Comparison of ENCODE assay signal across 17 mouse cellular contexts in the genomic region with DNA sequence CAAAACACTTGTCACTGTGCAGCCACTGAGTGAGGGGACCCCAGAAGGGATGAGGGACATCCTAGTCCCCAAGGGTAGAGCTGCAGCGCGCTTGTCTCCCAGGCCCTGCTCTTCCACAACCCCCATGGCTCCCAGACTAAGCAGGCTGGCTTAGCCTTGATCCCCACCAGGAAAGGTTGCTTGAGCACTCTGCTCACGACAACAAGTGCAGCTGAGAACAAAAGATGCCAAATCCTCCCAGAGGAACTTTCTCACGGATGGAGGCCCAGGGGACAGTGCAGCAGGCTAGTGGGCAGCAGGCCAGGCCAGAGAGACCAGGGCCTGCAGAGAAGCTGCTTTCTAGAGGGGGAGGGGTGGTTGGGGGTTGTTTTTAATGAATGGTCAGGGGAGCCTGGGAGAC. TPM values are rescaled to one million over a fixed set of nuclear protein-coding genes. Genes with fewer than 3 reads are reported as not detected.
DNase-seq lines count a peak whose midpoint lies in the region; ATAC-seq and TF ChIP-seq lines count a peak whose summit lies in the region.
"Had no signal": no experiment of that assay in that cellular context is flagged by ENCODE, and none has a peak within 500 bp of the region (broad histone marks: within the 10 kb centered on the region; RNA-seq: fewer than 3 reads in every experiment).

No protein-coding gene starts in this region.

- no peak overlapping the region for H3K9ac ChIP-seq in forebrain, postnatal 0 days
- H3K9ac ChIP-seq in midbrain, embryonic 12.5 days (replicated peaks), result no peak overlapping the region
- H3K9ac ChIP-seq: heart, embryonic 13.5 days had no signal

- H3K36me3 ChIP-seq in forebrain, postnatal 0 days (ENCODE audit: insufficient read depth), result no peaks in the 10 kb centered on the region
- H3K36me3 ChIP-seq in midbrain, embryonic 12.5 days, result no peaks in the 10 kb centered on the region
- H3K36me3 ChIP-seq: heart, embryonic 13.5 days had no signal

- DNase-seq in cerebellum, postnatal 10 days, result peak; percentile 35 to 58
- no peak for DNase-seq in cerebellum, adult 11 months
- peak; percentile 24 for DNase-seq in Muller cell, postnatal 12 days (ENCODE audit: inconsistent ontology term)
- peak; percentile 53 for DNase-seq in forebrain, postnatal 0 days
- DNase-seq in left cerebral cortex, adult 18-20 months (ENCODE audit: low spot score in 2 of 2), result no peak
- no peak for DNase-seq in frontal cortex, postnatal 25 days (ENCODE audit: low spot score in 2 of 2)
- no peak for DNase-seq in left cerebral cortex, adult 11 months (ENCODE audit: low spot score)
- DNase-seq: cerebellum, adult 2 months; gastrocnemius, postnatal 14 days; kidney, postnatal 14 days had no signal

- H3K4me2 ChIP-seq in forebrain, postnatal 0 days (ENCODE audit: low read depth), result no peak overlapping the region
- H3K4me2 ChIP-seq in midbrain, embryonic 12.5 days (replicated peaks), result no peak overlapping the region
- H3K4me2 ChIP-seq: heart, embryonic 13.5 days; liver, embryonic 11.5 days had no signal

- no peak overlapping the region for H3K27ac ChIP-seq in forebrain, postnatal 0 days (ENCODE audit: low read depth, low read length)
- peak overlapping the region; percentile 16 for H3K27ac ChIP-seq in midbrain, embryonic 12.5 days (replicated peaks)
- H3K27ac ChIP-seq: heart, embryonic 13.5 days; left cerebral cortex, adult 2 months had no signal

- no peaks in the 10 kb centered on the region for H3K4me1 ChIP-seq in forebrain, postnatal 0 days (ENCODE audit: insufficient read depth)
- H3K4me1 ChIP-seq in midbrain, embryonic 12.5 days, result peaks cover 10% of the 10 kb centered on the region; the same call in 1 of the 2 replicates

- 17% methylated on average over 4 of the region's 4 CpGs for WGBS in forebrain, postnatal 0 days
- WGBS in midbrain, embryonic 12.5 days, result 12% methylated on average over 4 of the region's 4 CpGs

- H3K4me3 ChIP-seq in forebrain, postnatal 0 days (ENCODE audit: low read depth, low read length), result no peak overlapping the region
- no peak overlapping the region for H3K4me3 ChIP-seq in midbrain, embryonic 12.5 days
- H3K4me3 ChIP-seq: heart, embryonic 13.5 days; left cerebral cortex, adult 2 months had no signal

- H3K9me3 ChIP-seq in forebrain, postnatal 0 days (ENCODE audit: low read length), result no peaks in the 10 kb centered on the region
- no peaks in the 10 kb centered on the region for H3K9me3 ChIP-seq in midbrain, embryonic 12.5 days
- H3K9me3 ChIP-seq: heart, embryonic 13.5 days had no signal

- H3K27me3 ChIP-seq in forebrain, postnatal 0 days (ENCODE audit: insufficient read depth, low read length), result no peaks in the 10 kb centered on the region
- H3K27me3 ChIP-seq in midbrain, embryonic 12.5 days, result peaks cover 3% of the 10 kb centered on the region; the same call in 1 of the 2 replicates

- peak; percentile 68 for ATAC-seq in forebrain, postnatal 0 days
- ATAC-seq in midbrain, embryonic 12.5 days (ENCODE audit: low FRiP score, low read depth), result peak; percentile 87
- ATAC-seq: inflammation-experienced regulatory T-cells, adult 6 months; lung, postnatal 0 days had no signal

- no peak for TF ChIP-seq CTCF in forebrain, postnatal 0 days (IDR thresholded peaks at IDR 0.05; ENCODE audit: low read depth)

RNA-seq across cellular contexts. Expression of gene Klf15, which starts 15.5 kb away (rescaled TPM):
- total RNA-seq in forebrain, postnatal 0 days (2014; rRNA removed), result 16.6 and 24.6 TPM in 2 replicates
- polyA plus RNA-seq in forebrain, postnatal 0 days (2015; fragmentation: Nextera tagmentation; extraction: Ambion mirVana), result 16.2 and 17.5 TPM in 2 replicates
- 5.3 and 5.5 TPM in 2 replicates for polyA plus RNA-seq in midbrain, embryonic 12.5 days (2016; fragmentation: Nextera tagmentation; extraction: Ambion mirVana)
- 10 to 100 TPM; 23.9 to 24.8 TPM for total RNA-seq in left cerebral cortex, adult 18-20 months (2021)
- total RNA-seq: megakaryocyte-erythroid progenitor cell, adult 5-6 weeks had no signal
- polyA plus RNA-seq: inflammation-experienced regulatory T-cells, adult 6 months had no signal

RNA-seq across cellular contexts. Expression of gene Cfap100, which starts 18.3 kb away (rescaled TPM):
- 3.4 and 6.5 TPM in 2 replicates for total RNA-seq in forebrain, postnatal 0 days (2014; rRNA removed)
- 4.0 and 4.9 TPM in 2 replicates for polyA plus RNA-seq in forebrain, postnatal 0 days (2015; fragmentation: Nextera tagmentation; extraction: Ambion mirVana)
- polyA plus RNA-seq in midbrain, embryonic 12.5 days (2016; fragmentation: Nextera tagmentation; extraction: Ambion mirVana), result 3.5 and 4.3 TPM in 2 replicates
- 1 to 10 TPM; 4.9 to 5.3 TPM for total RNA-seq in left cerebral cortex, adult 18-20 months (2021)
- total RNA-seq: megakaryocyte-erythroid progenitor cell, adult 5-6 weeks had no signal

RNA-seq across cellular contexts. Expression of gene Aldh1l1, which starts 39.3 kb away (rescaled TPM):
- total RNA-seq in forebrain, postnatal 0 days (2014; rRNA removed), result 70.2 and 71.3 TPM in 2 replicates
- 54.2 and 67.8 TPM in 2 replicates for polyA plus RNA-seq in forebrain, postnatal 0 days (2015; fragmentation: Nextera tagmentation; extraction: Ambion mirVana)
- 8.8 and 11.6 TPM in 2 replicates for polyA plus RNA-seq in midbrain, embryonic 12.5 days (2016; fragmentation: Nextera tagmentation; extraction: Ambion mirVana)
- total RNA-seq in left cerebral cortex, adult 18-20 months (2021), result 10 to 100 TPM; 46.6 to 54.5 TPM

Comparison
In these comparisons a context has a peak if more than half of its experiments do, and no peak if none do; other contexts are left out.
1. DNase-seq: peak in cerebellum, postnatal 10 days (2 of 2), Muller cell, postnatal 12 days (single experiment) and forebrain, postnatal 0 days (single experiment); none in cerebellum, adult 11 months (single experiment), left cerebral cortex, adult 18-20 months (0 of 2), frontal cortex, postnatal 25 days (0 of 2) and left cerebral cortex, adult 11 months (single experiment).